Mouse (Mus musculus): Measurements from ENCODE around the gene Ptprd. TPM values are rescaled to one million over a fixed set of nuclear protein-coding genes. Genes with fewer than 3 reads are reported as not detected.

The Ptprd gene
- polyA plus RNA-seq, 1 experiment from 2014 or later: 66.9 TPM

DNA sequence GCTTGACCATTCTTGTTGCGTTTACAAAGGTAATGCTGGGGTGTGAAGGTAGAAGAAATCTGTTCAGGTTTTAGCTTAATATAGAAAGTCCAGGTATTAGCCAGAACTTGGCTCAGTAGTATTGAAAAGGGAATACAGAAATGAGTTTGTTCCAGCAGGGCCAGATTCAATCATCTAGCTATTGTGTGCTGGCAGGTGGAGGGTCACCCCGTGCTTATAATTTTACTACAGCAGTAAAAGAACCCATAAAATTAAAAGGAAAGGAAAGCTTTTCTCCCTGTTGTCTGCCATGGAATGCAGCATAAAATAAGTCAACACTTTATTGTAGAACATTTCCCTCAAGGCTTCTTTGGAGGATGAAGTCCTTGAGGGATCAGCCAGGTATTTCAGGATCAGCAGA is 1558.8 kb downstream of the Ptprd start:
- Histone ChIP-seq H3K36me3 (no peaks in the 10 kb centered on the region), H3K9me3 (no peaks in the 10 kb centered on the region), H3K4me3 (no peak overlapping the region), H3K9ac (no peak overlapping the region), H3K27me3 (replicated peaks) (no peaks in the 10 kb centered on the region), H3K4me1 (no peaks in the 10 kb centered on the region), H3K4me2 (replicated peaks) (no peak overlapping the region), H3K27ac (no peak overlapping the region)
- 75% methylated on average over 2 of the region's 2 CpGs for WGBS
- no peak for ATAC-seq (ENCODE audit: low FRiP score, low read depth)

GRCm38 (mm10) chr4:76621740-76622139 is 1590.0 kb downstream of the Ptprd start:
- no peak overlapping the region for H3K9ac ChIP-seq
- no peaks in the 10 kb centered on the region for H3K36me3 ChIP-seq
- no peaks in the 10 kb centered on the region for H3K4me1 ChIP-seq
- H3K27me3 ChIP-seq (replicated peaks): no peaks in the 10 kb centered on the region
- WGBS: 86% methylated on average over 7 of the region's 7 CpGs
- no peak overlapping the region for H3K27ac ChIP-seq
- no peak overlapping the region for H3K4me3 ChIP-seq
- H3K9me3 ChIP-seq: no peaks in the 10 kb centered on the region
- no peak for ATAC-seq (ENCODE audit: low FRiP score, low read depth)
- no peak overlapping the region for H3K4me2 ChIP-seq (replicated peaks)

DNA sequence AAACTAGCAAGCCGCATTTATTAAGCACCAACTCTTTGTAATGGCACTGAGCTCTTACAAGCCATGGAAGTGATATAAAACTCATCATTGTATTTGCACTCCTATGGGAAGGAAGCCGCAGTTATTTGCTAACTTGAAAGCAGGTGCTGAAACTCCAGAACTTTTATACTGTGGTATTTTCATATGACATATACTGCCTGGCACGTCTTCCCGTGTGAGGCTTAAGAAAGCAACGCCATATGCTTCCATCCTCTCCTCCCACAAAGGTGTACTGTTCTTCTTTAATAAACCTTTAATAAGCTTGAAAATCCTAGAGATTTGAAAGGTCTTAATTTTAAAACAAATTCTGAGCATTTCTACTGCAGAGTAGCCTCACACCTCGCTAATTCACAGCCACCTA is 1595.1 kb downstream of the Ptprd start:
- 89% methylated on average over 6 of the region's 6 CpGs for WGBS
- H3K9me3 ChIP-seq: no peaks in the 10 kb centered on the region
- no peaks in the 10 kb centered on the region for H3K4me1 ChIP-seq
- H3K36me3 ChIP-seq: no peaks in the 10 kb centered on the region
- no peak overlapping the region for H3K4me2 ChIP-seq (replicated peaks)
- no peak for ATAC-seq (ENCODE audit: low FRiP score, low read depth)
- no peak overlapping the region for H3K4me3 ChIP-seq
- H3K27ac ChIP-seq: no peak overlapping the region
- no peaks in the 10 kb centered on the region for H3K27me3 ChIP-seq (replicated peaks)
- H3K9ac ChIP-seq: no peak overlapping the region

GRCm38 (mm10) chr4:76608246-76608645 is 1603.5 kb downstream of the Ptprd start:
- WGBS: 49% methylated on average over 7 of the region's 7 CpGs
- H3K4me1 ChIP-seq: no peaks in the 10 kb centered on the region
- ATAC-seq (ENCODE audit: low FRiP score, low read depth): no peak
- no peaks in the 10 kb centered on the region for H3K36me3 ChIP-seq
- H3K9me3 ChIP-seq: no peaks in the 10 kb centered on the region
- H3K27me3 ChIP-seq (replicated peaks): no peaks in the 10 kb centered on the region
- H3K27ac ChIP-seq: no peak overlapping the region
- H3K9ac ChIP-seq: no peak overlapping the region
- no peak overlapping the region for H3K4me2 ChIP-seq (replicated peaks)
- H3K4me3 ChIP-seq: no peak overlapping the region

DNA sequence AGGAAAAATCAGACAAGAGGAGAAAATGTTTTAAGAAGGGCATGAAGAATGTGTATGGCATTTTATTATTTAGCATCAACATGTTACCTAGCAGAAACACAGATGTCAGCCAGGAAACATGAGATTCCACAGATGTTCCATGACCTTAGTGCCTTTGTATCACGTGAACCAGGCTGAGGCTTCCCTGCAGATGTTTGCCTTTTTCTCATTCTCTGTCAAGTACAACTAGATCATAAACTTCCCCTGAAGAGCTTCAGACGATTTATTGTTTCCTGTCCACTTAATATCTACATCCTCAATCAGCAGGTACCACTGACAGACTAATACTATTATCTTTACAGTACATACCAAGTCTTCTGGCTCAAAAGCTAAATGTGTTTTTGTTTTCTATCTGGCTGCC is 1605.0 kb downstream of the Ptprd start:
- Histone ChIP-seq H3K9me3 (no peaks in the 10 kb centered on the region), H3K27me3 (replicated peaks) (no peaks in the 10 kb centered on the region), H3K4me1 (no peaks in the 10 kb centered on the region), H3K4me3 (no peak overlapping the region), H3K4me2 (replicated peaks) (no peak overlapping the region), H3K27ac (no peak overlapping the region), H3K36me3 (no peaks in the 10 kb centered on the region), H3K9ac (no peak overlapping the region)
- no peak for ATAC-seq (ENCODE audit: low FRiP score, low read depth)
- 52% methylated on average over 2 of the region's 2 CpGs for WGBS

GRCm38 (mm10) chr4:76590722-76591121 is 1621.0 kb downstream of the Ptprd start:
- ATAC-seq (ENCODE audit: low FRiP score, low read depth): no peak
- Histone ChIP-seq H3K27me3 (replicated peaks) (no peaks in the 10 kb centered on the region), H3K36me3 (no peaks in the 10 kb centered on the region), H3K9me3 (no peaks in the 10 kb centered on the region), H3K27ac (no peak overlapping the region), H3K4me3 (no peak overlapping the region), H3K4me1 (no peaks in the 10 kb centered on the region), H3K9ac (no peak overlapping the region), H3K4me2 (replicated peaks) (no peak overlapping the region)
- 86% methylated on average over 1 of the region's 1 CpGs for WGBS

DNA sequence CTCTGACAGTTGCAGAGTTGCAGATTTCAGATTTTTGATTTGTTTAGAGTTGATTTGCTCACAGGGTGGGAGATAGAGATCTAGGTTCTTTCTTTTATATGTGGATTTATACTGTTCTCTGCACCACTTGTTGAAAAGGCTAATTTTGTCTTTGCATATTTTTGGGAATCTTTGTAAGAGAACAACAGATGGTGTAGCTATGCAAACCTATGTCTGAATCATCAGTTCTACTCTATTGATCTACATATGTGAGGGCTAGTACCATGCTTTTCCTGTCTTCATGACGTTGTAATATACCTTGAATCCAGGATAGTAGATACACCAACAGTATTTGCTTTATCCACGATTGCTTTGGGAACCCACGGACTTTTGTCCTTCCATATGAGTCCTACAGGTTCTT is 1628.7 kb downstream of the Ptprd start:
- Histone ChIP-seq H3K9me3 (no peaks in the 10 kb centered on the region), H3K36me3 (no peaks in the 10 kb centered on the region), H3K27ac (no peak overlapping the region), H3K4me3 (no peak overlapping the region), H3K9ac (no peak overlapping the region), H3K4me1 (no peaks in the 10 kb centered on the region), H3K27me3 (replicated peaks) (no peaks in the 10 kb centered on the region), H3K4me2 (replicated peaks) (no peak overlapping the region)
- WGBS: 89% methylated on average over 3 of the region's 3 CpGs
- ATAC-seq (ENCODE audit: low FRiP score, low read depth): no peak

DNA sequence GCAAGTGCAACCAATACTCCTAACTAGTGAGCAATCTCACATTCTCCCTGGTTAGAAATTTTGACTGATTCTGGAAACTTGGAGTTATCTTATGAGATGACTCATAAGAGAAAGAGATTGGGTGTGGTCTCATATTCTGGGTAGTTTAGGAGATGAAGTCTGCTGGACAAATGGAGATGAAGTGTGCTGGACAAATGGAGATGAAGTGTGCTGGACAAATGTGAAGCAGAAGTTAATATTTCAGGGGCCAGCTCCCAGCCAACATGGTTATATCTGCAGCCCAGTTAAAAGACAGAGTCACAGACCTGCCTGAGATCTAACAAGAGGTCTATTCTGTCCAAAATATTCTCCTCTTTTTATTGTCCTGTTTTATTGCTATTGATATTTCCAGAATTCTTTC is 1645.8 kb downstream of the Ptprd start:
- no peaks in the 10 kb centered on the region for H3K4me1 ChIP-seq
- no peak for ATAC-seq (ENCODE audit: low FRiP score, low read depth)
- H3K4me3 ChIP-seq: no peak overlapping the region
- H3K36me3 ChIP-seq: no peaks in the 10 kb centered on the region
- no peak overlapping the region for H3K4me2 ChIP-seq (replicated peaks)
- H3K9me3 ChIP-seq: no peaks in the 10 kb centered on the region
- H3K27me3 ChIP-seq (replicated peaks): no peaks in the 10 kb centered on the region
- H3K27ac ChIP-seq: no peak overlapping the region
- H3K9ac ChIP-seq: no peak overlapping the region

- H3K9ac ChIP-seq: no peak overlapping the region
- H3K36me3 ChIP-seq: no peaks in the 10 kb centered on the region
- H3K4me3 ChIP-seq: no peak overlapping the region
- 71% methylated on average over 2 of the region's 2 CpGs for WGBS
- no peaks in the 10 kb centered on the region for H3K4me1 ChIP-seq
- H3K27ac ChIP-seq: no peak overlapping the region
- no peaks in the 10 kb centered on the region for H3K9me3 ChIP-seq
- no peak overlapping the region for H3K4me2 ChIP-seq (replicated peaks)
- no peaks in the 10 kb centered on the region for H3K27me3 ChIP-seq (replicated peaks)
- ATAC-seq (ENCODE audit: low FRiP score, low read depth): no peak
These were observed 1670.0 kb downstream of the Ptprd start for GRCm38 (mm10) chr4:76541769-76542168.

DNA sequence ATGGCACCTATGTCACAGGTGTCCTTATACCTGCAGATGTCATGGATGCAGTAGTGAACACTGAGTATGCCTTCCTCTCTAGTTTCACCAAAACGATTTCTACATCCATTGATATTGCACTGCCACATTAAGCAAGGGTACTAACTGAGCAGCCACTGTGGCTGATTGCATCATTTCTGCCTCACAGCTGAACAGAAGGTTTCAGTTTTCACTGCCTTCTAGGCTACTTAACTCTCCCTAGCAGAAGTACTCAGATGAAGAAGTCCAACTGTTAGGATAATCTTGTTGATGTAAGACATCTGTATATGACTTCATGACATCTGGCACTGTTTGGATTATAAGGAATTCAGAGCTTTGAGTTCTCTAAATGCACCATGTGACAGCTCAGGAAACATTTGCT is 1678.8 kb downstream of the Ptprd start:
- no peak for ATAC-seq (ENCODE audit: low FRiP score, low read depth)
- Histone ChIP-seq H3K4me1 (no peaks in the 10 kb centered on the region), H3K9ac (no peak overlapping the region), H3K27me3 (replicated peaks) (no peaks in the 10 kb centered on the region), H3K27ac (no peak overlapping the region), H3K4me3 (no peak overlapping the region), H3K4me2 (replicated peaks) (no peak overlapping the region), H3K36me3 (no peaks in the 10 kb centered on the region), H3K9me3 (peaks cover 7% of the 10 kb centered on the region; the same call in 1 of the 2 replicates)
- WGBS: 74% methylated on average over 1 of the region's 1 CpGs

DNA sequence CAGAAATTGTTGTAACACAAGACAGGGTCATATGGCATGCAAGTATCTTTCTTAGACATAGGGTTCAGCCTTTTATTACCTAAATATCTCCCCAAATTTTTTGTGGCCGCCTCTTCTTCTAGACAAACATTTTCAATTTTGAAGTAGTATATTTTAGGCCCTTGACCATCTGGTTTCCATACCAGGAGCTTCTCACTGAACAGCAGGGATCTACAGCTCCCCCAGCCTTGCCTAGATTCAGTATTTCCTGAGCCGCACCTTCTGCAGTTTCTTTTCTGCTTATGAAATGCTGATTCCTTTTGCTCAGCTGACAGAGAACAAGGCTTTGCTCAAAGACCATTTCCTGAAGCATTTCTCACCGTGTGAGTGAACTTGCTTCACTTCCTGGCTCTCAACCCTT is 1686.5 kb downstream of the Ptprd start:
- Histone ChIP-seq H3K9me3 (peaks cover 7% of the 10 kb centered on the region; the same call in 1 of the 2 replicates), H3K9ac (no peak overlapping the region), H3K4me2 (replicated peaks) (no peak overlapping the region), H3K36me3 (no peaks in the 10 kb centered on the region), H3K27ac (no peak overlapping the region), H3K27me3 (replicated peaks) (no peaks in the 10 kb centered on the region), H3K4me1 (no peaks in the 10 kb centered on the region), H3K4me3 (no peak overlapping the region)
- ATAC-seq (ENCODE audit: low FRiP score, low read depth): no peak
- 73% methylated on average over 3 of the region's 3 CpGs for WGBS

DNA sequence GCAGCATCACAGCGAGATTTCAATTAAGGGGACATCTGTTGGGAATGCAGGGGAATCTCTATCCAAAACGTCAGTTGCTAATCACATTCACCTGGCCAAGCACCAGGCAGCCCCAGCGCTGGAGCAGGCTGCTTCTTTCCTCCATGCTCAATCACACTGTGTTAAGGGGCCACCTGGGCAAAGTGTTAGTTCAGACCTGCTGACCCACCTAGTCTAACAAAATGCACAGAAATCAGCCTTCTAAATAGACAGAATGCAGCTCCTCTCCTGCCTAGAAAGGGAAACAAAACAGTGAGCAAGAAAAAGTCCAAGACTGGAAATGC is 1708.5 kb downstream of the Ptprd start:
- Histone ChIP-seq H3K4me3 (no peak overlapping the region), H3K27ac (no peak overlapping the region), H3K4me1 (no peaks in the 10 kb centered on the region), H3K9ac (no peak overlapping the region), H3K36me3 (no peaks in the 10 kb centered on the region), H3K27me3 (replicated peaks) (no peaks in the 10 kb centered on the region), H3K9me3 (no peaks in the 10 kb centered on the region), H3K4me2 (replicated peaks) (no peak overlapping the region)
- ATAC-seq (ENCODE audit: low FRiP score, low read depth): no peak
- WGBS: 43% methylated on average over 3 of the region's 3 CpGs

DNA sequence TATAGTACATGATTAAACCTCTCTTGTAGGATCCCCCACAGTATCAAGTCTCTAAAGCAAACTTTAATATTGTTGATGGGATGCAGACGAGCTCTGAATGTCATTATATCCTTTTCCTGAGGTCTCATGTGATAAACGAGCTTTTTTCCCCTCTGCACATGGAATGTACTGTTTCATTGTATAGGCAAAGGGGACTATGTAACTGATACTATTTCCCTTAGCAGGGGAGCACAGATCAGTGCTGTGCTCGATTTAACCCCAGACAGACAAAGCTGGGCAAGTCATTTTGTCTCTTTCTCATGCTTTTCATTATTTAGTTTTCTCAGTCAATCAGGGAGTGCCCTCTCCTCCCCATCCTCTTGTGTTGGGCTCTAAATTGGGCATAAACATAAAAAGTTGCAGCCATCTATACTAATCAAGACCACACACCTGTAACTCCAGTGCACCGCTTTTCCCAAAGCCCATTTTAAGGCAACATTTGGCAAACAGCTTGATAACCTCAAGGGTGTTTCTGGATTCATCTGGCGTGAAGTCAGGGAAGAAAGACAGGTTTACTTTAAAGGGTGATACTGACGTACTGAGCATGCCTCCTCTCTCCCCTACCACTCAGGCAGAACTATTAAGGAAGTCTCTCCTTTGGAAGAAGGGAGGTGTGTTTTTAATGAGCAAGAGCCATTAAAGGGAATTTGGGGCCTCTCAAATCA is 1709.0 kb downstream of the Ptprd start:
- WGBS: 66% methylated on average over 6 of the region's 6 CpGs

More for the DNA sequence above, 1709.0 kb downstream of the Ptprd start:
- no peaks in the 10 kb centered on the region for H3K9me3 ChIP-seq
- H3K4me3 ChIP-seq: no peak overlapping the region
- no peak for ATAC-seq (ENCODE audit: low FRiP score, low read depth)
- H3K9ac ChIP-seq: no peak overlapping the region
- H3K27me3 ChIP-seq (replicated peaks): no peaks in the 10 kb centered on the region
- H3K36me3 ChIP-seq: no peaks in the 10 kb centered on the region
- H3K27ac ChIP-seq: no peak overlapping the region
- no peak overlapping the region for H3K4me2 ChIP-seq (replicated peaks)
- no peaks in the 10 kb centered on the region for H3K4me1 ChIP-seq

Data from neural tube, embryonic 12.5 days (tissue).